Mouse (Mus musculus): Measurements from ENCODE around the gene Iqcf6.

DNA sequence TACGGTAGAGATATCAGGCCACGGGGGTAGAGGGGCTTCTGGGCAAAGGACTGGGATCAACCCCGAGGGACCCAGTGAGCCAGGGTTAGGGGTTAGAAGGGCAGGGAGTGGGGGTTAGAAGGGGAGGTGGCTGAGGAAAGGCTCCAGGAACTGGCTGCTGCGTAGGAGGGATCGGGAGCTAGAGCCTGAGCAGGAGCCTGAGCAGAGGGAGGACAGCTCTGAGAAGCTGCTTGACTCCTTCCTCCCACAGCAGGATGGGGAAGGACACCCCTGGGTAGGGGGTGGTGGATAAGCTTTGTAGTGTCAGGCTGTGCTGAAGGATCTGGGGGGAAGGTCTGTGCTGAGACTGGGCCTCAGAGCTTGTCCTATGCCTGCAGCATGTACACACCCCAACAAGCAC is 30.4 kb downstream of the Iqcf6 start:
- no peak for TF ChIP-seq TAL1 (IDR thresholded peaks at IDR 0.05; ENCODE audit: low read length)
- TF ChIP-seq GATA1 (IDR thresholded peaks at IDR 0.05; ENCODE audit: low read length), result no peak

Data from erythroblast, embryonic 14.5 days (primary cell).